Mouse (Mus musculus) CH12.LX (cell line): ENCODE measurements around the gene 1700017B05Rik.

ENCODE experiments used
- JUND ChIP-seq: conservative IDR thresholded peaks from 2 replicates; pipeline ENCODE4 v1.6.1; 2011; ENCODE audit warnings: low read depth, low read length, improper control_type of control experiment
- POLR2A ChIP-seq: IDR thresholded peaks from 2 replicates; pipeline ENCODE4 v1.6.1; 2011; ENCODE audit warnings: low read depth, mild to moderate bottlenecking, improper control_type of control experiment, low read length
- TCF12 ChIP-seq: IDR thresholded peaks from 2 replicates; pipeline ENCODE4 v1.6.1; 2014; ENCODE audit warnings: low read depth, mild to moderate bottlenecking, inconsistent platforms, low read length, improper control_type of control experiment
- USF1 ChIP-seq: IDR thresholded peaks from 2 replicates; pipeline ENCODE4 v1.6.1; 2014; ENCODE audit warnings: low read depth, mild to moderate bottlenecking, inconsistent platforms, low read length, improper control_type of control experiment

- TF ChIP-seq USF1 = no peak
- no peak for TF ChIP-seq JUND
- TF ChIP-seq POLR2A = no peak
- no peak for TF ChIP-seq TCF12
Measured at GRCm38 (mm10) chr9:57241111-57241510, 21.3 kb downstream of the 1700017B05Rik start.
